ENCODE assay signal across 16 mouse cellular contexts in the genomic region with DNA sequence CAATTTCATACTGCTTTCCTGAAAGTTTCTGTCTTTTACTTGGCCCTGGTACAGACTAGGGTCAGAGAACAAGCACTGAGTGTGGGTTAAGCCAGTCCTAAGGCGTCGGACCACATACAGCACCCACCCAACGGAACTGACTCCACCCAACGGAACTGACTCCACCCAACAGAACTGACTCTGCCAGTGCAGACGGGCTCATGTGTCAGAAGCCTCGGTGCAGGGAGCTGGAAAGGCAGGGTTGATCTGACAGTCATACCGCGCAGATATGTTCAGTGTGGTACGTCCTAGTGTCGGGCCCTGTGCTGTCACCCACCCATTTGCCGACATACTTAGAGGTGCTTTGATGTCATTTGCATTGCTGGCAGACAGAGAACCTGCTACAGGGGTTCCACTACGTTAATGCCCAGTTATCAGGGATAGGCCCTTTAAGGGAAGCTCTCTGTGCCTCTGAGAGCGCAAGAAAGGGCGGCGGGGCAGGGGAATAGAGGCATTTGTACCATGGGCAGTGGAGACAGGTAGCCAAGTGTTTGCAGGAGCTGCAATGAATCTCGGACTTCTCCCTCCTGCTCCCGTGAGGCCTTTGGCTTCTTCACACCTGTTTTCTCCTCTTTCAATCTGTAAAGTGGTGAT. TPM values are rescaled to one million over a fixed set of nuclear protein-coding genes. Genes with fewer than 3 reads are reported as not detected.
DNase-seq lines count a peak whose midpoint lies in the region; ATAC-seq lines count a peak whose summit lies in the region.
"Had no signal": no experiment of that assay in that cellular context is flagged by ENCODE, and none has a peak within 500 bp of the region (broad histone marks: within the 10 kb centered on the region; RNA-seq: fewer than 3 reads in every experiment).

No protein-coding gene starts in this region.

- H3K27me3 ChIP-seq in limb, embryonic 10.5 days (ENCODE audit: low read depth, poor library complexity, severe bottlenecking): no peaks in the 10 kb centered on the region
- H3K27me3 ChIP-seq: forebrain, embryonic 13.5 days; limb, embryonic 15.5 days; midbrain, embryonic 13.5 days; neural tube, embryonic 13.5 days had no signal

- H3K4me1 ChIP-seq in limb, embryonic 10.5 days: peaks cover 5% of the 10 kb centered on the region; the same call in 1 of the 2 replicates
- H3K4me1 ChIP-seq: forebrain, embryonic 13.5 days; limb, embryonic 15.5 days had no signal

- no peak overlapping the region for H3K27ac ChIP-seq in limb, embryonic 10.5 days
- H3K27ac ChIP-seq: forebrain, embryonic 13.5 days; limb, embryonic 15.5 days; midbrain, embryonic 13.5 days; neural tube, embryonic 13.5 days had no signal

- peaks cover 30% of the 10 kb centered on the region for H3K36me3 ChIP-seq in limb, embryonic 10.5 days

- 89% methylated on average over 17 of the region's 17 CpGs for WGBS in limb, embryonic 10.5 days

- H3K4me3 ChIP-seq in limb, embryonic 10.5 days: no peak overlapping the region
- H3K4me3 ChIP-seq: forebrain, embryonic 13.5 days; limb, embryonic 15.5 days; midbrain, embryonic 13.5 days; neural tube, embryonic 13.5 days had no signal

- H3K9me3 ChIP-seq in limb, embryonic 10.5 days (replicated peaks): no peaks in the 10 kb centered on the region
- H3K9me3 ChIP-seq: forebrain, embryonic 13.5 days; limb, embryonic 15.5 days; midbrain, embryonic 13.5 days; neural tube, embryonic 13.5 days had no signal

- DNase-seq in spleen, adult 12 weeks (ENCODE audit: low spot score): peak; percentile 69
- DNase-seq in spleen, postnatal 14 days (ENCODE audit: low spot score in 2 of 2): no peak
- no peak for DNase-seq in limb, embryonic 10.5 days (ENCODE audit: low spot score)
- DNase-seq in adrenal gland, postnatal 36 days: no peak
- no peak for DNase-seq in kidney, postnatal 14 days
- DNase-seq: gastrocnemius, postnatal 36 days; heart, postnatal 14 days; kidney, adult 2 months; right cerebral cortex, postnatal 14 days; thymus, postnatal 14 days had no signal

- peak; percentile 85 for ATAC-seq in erythroblast, adult 5-6 weeks (replicated peaks; ENCODE audit: low FRiP score, poor library complexity, severe bottlenecking)
- peak; percentile 67 for ATAC-seq in megakaryocyte, adult 5-6 weeks (ENCODE audit: poor library complexity, severe bottlenecking)
- ATAC-seq: forebrain, embryonic 13.5 days; midbrain, embryonic 13.5 days had no signal

RNA-seq across cellular contexts. Expression of a gene that starts 38.5 kb away (rescaled TPM):
- total RNA-seq in erythroblast, adult 5-6 weeks (2015; ENCODE audit: low replicate concordance): 9.6 and 13.3 TPM in 2 replicates
- 1.4 and 3.7 TPM in 2 replicates for total RNA-seq in erythroblast, adult 5-6 weeks (2017; ENCODE audit: low replicate concordance)
- 62.7 and 66.8 TPM in 2 replicates for total RNA-seq in megakaryocyte, adult 5-6 weeks (2015)
- total RNA-seq in megakaryocyte, adult 5-6 weeks (2017): 52.6 and 53.5 TPM in 2 replicates
- 0.70 and 0.99 TPM in 2 replicates for polyA plus RNA-seq in limb, embryonic 10.5 days (2016; fragmentation: Nextera tagmentation; extraction: Ambion mirVana)
- total RNA-seq in adrenal gland, postnatal 36 days (2021): under 1 TPM; 0.36 to 0.76 TPM
- total RNA-seq: gastrocnemius, postnatal 36 days; heart, postnatal 14 days had no signal
- polyA plus RNA-seq: forebrain, embryonic 13.5 days; neural tube, embryonic 13.5 days had no signal
